Mouse (Mus musculus): ENCODE data around the gene Pcnx.
A peak's percentile ranks its signal among the peaks of the same experiment; 100 is the strongest.

Gene Pcnx

DNA sequence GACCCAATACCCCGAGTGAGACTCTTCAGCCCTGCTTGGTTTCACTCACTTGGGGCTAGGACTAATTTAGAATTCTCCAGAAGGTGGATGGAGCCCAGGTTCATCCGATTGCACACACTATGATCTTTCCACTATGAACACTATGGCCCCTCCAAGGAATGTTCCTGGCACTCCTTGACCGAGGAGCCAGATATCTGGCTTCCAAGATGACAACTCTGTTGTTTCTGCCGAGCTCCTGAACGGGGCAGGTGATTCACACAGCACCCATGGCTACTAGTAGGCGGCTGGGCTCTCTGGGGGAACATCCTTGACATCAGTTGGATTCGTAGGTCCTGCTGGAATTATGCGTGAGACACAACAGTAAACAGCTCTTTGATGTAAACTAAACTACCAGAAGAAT lies 4.8 kb upstream of the Pcnx start:
- no peak for DNase-seq (ENCODE audit: low spot score)

DNA sequence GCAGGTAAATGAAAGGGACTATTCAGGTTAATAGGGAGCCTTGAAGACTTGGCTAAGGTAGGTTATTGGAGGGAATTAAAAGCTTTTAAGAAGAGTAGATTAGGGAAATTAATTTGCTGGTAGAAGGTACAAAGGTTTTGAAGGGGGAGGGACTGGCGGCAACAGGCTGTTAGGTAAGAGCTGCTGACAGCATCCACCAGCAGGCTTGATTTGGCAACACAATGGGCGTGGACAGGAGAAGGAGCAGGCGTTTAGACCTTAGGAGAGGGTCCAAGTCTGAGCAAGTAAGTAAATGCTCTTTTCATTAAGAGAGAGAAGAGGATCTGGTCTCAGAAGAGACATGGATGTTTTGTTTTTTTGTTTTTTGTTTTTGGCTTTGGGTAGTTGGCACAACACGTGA lies 3.1 kb upstream of the Pcnx start:
- DNase-seq (ENCODE audit: low spot score), result no peak

DNA sequence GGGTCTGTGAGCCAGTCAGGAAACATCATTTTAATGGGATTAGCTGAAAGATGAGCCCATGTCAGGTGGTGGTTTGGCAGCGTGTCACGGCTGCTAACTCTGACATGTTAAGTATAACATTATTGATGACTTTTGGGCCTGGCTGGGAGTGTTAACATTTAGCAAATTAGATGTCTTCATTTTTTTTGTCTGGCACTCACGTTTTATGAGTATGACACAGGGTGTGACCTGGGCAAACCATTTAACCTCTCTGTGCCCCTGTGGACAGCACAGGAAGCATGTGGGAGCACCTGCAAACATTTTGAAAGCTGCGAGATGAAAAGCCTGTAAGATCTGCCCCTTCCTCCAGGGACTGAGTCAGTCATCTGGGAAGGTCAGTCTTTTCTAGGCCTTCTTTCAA lies 2.6 kb upstream of the Pcnx start:
- no peak for DNase-seq (ENCODE audit: low spot score)

DNA sequence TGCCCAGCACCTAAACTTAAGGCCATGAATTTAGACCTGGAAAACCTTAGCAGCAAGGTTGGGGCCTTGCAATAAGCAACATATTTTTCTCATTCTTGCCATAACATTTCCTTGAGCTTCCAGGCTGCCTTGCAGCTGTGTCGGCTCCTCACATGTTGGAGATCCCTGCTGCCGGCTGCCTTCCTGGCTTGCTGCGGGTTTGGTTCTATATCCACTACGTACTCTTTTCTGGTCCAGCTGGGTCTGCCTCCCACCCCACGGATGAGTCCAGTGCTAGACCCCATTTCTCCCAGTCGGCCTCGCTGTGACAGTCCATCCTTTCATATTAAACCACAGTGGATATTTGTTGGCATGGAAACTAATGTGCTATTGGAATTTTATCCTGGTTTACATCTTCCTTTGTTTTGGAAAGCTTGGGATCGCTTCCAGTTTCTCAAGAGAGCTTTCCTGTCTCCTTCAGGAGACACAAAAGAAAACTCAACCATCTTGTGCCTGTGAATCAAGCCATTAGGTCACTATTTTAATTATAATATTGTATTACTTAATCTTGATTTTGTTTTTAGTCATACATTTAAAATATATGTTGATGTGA lies 1.7 kb upstream of the Pcnx start:
- no peak for DNase-seq (ENCODE audit: low spot score)

DNA sequence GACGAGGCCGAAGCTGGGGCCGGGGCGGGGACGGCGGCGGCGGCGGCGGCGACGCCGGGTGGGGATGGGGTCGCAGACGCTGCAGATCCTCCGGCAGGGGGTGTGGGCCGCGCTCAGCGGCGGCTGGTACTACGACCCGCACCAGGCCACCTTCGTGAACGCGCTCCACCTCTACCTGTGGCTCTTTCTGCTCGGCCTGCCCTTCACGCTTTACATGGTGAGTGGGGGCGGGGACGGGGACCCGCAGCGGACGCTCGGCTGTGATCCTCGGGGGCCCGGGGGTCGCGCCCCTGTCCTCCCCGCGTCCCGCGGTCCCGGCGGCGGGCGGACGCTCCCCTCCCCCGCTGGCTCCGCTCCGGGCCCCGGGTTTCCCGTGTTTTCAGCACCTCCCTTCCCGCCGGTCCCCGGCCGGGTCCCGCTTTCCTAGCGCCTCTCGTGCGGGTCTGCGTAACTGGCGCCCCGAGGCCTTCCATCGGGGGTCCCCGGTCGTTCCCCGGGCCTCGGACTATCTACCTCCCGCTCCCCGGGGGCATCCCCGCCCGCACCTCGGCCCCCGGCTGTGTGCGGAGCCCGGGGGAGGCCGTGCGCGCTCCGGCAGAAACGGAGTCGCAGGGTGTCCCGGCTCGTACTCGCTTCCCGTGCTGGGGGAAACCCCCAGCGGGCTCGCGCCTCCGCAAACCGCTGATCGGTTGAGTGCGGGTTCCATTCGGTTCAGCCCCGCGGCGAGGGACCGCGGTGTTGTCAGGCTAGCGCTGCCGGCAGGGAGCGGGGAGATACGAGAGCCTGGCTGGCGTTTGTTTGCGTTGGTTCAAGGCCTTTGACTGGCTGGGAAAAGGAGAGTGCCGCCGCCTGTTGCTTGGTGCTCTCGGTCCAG lies 722 bp downstream of the Pcnx start:
- DNase-seq (ENCODE audit: low spot score), result peak; percentile 13

DNA sequence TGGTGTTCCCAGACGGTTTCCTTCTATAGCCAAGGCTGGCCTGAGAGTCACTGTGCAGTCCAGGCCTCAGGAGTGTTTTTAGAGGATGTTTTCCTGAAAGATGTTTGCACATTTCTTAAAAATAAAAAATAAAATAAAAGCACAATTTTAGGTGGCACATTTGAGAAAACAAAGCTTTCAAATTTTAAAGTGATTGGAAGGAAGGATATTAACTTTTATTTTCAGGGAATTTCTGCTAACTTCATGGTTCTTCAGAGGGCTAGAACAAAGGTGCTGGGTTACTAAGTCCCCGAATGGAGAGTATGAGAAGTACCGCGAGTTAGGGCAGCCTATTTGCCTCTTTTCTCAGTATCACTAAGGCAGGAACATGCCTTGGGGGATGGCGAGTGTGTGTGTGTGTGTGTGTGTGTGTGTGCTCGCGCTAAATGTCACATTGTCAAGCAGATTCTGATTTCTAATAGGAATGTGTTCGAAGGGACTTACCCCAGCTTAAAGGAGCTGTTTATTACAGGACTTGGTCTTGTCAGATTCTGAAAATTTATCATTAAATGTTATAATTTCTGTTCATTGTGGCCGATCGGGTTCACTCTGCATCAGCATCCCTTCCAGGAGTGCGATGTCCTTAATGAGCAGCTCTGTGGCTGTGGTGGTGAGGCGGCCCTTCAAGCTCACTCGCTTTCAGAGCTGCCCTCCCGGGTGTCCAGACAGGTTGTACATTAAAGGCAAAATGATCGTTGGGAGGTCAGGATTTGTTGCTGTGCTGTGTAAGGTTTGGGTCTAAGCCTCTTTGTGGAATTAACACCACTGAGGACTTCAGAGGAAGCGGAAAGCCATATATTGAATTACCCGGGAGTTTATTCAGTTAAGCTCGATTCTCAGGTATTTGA lies 1.6 kb downstream of the Pcnx start:
- no peak for DNase-seq (ENCODE audit: low spot score)

DNA sequence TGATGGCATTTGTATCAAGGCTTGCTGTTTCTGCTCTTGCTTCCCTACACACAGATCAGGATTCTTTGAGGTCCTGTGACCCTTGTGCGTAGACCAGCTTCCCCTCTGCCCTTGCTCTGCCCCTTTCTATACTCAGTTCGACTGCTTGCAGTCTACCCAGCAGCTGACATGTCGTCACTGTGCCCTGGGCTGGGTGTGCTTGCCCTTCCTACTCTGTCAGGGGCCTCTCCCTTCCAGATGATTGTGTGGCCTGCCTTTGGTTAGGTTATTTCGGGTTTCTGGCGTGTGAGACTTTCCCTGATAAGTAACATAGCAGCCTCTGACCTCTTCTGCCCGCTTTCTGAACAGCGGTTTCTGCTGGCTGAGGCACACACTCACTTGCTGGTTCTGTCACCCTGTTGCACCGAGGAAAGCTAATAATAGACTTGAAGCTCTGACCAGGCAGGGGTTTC lies 2.6 kb downstream of the Pcnx start:
- no peak for DNase-seq (ENCODE audit: low spot score)

DNA sequence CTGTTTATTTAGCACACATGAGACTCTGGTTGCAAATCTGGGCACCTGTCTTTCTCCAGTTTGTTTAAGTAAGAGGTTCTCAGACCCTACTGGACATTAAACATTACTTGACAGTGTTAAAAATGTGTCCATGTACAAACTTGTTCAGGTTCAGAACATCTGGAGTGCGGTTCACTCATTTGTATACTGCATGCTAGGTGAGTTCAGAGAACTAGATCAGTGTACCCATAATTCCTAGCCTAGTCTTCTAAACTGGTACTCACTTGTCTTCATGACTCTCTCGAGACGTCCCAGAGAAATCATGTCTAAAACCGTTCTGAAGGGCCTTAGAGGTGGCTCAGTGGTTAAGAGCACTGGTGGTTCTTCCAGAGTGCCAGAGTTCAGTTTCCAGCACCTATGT lies 4.1 kb downstream of the Pcnx start:
- no peak for DNase-seq (ENCODE audit: low spot score)

DNA sequence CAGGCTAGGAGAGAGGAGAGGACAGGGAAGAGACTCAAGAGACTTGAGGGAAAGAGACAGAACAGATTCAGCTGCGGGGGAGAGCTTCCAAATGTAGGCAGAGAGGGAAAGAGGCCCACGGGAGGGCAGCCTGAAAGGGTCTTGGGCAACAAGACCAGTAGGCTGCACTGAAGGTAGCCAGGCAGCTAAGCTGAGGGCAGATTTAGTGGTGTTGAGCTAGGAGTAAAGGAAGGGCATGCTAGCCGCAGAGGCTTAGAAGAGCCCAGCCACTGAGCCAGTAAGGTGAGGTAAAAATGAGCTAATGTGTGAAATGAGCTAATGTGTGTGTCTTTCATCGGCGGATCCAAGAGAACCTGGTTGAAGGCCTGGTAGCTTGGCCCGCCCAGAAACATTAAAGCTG lies 5.4 kb downstream of the Pcnx start:
- DNase-seq (ENCODE audit: low spot score), result no peak

DNA sequence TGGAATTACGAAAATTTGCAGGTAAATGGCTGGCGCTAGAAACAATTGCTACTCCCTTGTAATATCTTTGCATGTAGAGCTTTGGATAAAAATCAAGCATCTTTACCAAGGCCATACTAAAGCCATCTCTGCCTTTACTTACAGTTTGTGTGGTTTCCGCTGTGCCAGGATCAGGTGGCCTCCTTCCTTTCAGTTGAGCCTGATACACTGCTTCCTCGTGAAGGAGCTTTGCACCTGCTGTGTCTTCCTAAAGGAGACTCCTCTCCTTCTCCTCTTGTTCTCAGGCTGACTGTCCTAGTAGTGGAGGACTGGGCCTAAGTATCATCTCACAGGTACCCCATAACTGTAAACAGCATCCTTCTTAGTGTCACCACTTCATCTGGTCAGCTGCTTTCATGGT lies 7.5 kb downstream of the Pcnx start:
- no peak for DNase-seq (ENCODE audit: low spot score)

DNA sequence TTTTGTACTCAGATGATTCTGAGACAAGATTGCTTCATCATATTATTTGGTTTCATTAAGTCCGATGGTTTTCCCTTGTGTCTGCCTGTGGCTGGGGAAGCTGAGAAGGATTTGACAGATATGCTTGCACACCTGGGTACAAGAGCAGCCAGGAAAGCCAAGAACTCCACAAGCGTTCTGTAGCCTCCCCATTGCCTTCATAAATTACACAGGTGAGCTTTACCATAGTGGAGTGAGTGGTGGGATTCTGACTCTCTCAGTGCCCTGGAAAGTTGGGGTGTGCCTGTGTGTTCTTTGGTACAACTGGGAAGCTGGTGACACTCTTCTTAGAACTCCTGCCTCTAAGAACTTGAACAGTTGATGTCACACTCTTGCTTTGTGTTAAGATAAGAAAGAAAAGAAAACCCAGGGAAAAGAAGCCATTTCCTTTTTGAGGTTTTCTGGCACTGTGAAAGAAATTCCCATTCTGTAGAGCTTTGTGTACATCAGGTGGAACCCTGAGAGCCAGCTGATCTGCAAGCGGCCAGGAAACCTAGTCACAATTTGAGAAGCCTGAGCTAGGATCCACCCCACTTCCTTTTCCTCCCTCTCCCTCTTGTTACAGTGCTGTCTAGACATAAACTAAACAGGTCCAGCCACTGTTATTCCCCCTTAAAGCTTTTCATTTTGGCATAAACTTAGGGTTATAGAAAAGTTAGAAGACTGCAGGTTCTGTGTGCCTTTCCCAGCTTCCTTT lies 9.6 kb downstream of the Pcnx start:
- no peak for DNase-seq (ENCODE audit: low spot score)

DNA sequence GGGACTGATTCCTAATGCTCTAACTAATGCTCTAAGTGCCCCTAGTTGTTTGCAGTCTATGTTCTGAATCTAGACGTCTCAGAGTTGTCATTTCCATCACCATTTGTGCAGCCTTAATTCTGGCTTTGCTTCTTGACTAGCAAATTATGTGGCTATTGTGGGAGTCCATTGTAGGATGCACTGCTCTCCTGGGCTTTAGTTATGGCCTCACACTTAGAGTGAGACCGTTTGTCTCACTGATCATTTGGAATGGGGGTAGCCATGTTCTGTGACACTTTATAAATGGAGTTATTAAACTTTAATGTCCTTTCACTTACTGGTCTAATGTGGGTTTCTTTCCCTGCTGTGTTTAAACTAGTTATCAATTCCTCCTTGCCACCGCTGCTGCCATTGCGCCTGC lies 13.5 kb downstream of the Pcnx start:
- DNase-seq (ENCODE audit: low spot score), result no peak

DNA sequence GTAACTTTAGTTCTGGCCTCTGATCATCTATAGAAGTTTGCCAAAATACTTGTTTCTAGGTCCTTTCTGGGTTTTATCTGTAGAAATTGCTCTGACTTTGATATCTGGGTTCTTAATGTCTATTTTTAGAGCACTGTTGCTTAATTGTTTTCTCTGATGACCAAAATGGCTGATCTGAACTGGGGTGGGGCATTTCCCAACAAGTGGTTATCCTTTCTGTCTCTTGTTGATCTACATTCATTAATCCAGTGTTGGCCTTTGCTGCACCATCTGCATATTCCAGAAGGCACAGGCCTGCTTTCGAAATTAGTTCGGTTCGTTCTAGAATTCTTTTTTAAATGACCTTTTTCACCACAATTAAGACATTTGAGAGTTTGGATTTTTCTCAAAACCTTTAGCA lies 20.3 kb downstream of the Pcnx start:
- DNase-seq (ENCODE audit: low spot score), result no peak

DNA sequence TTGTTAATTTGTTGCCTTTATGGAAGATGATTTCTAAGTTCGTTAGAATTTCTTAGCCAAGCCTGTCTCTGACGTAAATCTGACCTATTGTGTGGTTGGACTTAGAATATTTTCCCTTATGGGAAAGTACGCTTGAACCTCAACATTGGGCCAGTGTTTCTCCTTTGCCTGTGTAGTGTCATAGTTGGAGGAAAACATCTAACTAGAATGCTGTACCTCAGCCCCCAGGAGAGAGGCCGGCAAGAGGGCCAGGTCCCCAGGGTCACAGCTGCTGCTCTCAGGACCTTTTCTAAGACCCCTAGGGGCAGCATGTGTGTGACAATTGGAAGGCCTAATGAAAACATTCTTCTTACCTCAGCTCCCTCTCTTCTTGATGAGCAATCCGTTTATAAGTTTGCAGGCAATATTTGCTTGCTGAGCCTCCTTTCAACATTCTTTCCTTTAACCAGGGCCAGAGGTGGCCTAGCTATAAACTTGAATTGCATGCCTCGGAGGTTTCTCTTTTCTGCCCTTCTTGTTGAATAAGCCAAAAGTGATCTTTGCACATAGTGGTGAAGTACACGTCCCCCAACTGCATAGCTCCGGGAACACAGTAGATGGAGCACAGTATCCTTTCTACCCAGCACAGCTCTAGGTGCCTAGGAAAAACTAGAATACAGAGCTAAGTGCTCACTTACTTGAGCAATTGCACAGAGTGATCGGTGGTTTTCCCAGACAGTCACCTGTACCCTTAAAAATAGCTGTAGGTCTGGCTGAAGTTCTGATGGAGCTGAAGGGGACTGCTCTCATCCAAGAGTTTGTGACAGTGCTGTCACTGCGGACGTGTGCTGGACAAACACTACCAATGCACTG lies 23.7 kb downstream of the Pcnx start:
- DNase-seq (ENCODE audit: low spot score), result no peak

DNA sequence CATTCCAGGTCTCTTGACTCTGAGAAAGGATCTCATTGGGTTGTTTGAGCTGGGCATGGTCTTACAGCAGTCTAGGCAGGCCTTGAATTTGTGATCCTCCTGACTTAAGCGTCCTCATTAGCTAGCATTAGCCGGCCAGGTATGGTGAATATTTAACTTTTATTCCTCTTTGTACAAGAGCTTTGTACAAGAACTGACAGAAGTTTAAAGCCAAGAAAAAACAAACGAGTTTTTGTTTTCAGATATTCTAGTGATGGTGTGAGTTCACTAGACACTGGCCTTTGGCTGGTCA lies 24.2 kb downstream of the Pcnx start:
- DNase-seq (ENCODE audit: low spot score), result no peak

DNA sequence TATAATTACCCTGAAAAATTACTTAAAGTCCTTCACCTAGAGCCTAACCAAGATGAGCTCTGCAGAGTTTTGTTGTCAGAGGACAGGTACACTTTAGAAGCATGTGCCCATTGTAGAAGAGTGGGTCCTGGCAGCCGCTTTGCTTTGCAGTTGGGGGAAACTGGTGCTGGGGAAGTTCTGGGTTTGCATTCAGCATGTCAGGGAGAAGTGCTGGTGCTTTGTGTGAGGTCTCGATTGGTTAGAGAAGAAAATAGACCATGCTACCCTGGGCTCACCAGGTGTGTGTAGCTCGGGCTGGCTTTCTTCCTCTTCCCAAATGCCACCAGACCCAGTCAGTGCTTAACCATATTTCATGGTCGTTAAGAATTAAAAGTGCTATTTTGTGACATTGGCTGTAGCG lies 25.2 kb downstream of the Pcnx start:
- no peak for DNase-seq (ENCODE audit: low spot score)

DNA sequence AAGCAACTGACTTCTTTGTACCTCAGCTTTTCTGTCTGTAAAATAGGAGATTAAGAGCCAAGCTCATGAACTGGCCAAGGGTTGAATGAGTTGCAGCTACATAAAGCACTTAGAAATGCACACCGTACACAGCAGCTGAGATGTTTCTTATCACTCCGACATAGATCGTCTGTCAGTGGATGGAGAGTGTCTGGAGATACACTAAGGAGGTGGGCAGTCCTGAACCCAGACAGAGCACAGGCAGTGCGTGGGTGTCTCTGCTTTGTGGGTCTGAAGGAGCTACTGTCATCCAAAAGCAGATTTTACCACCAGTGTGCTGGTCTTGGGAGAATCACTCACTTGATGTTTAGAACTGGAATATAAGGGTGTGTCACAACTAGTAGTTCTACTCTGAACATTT lies 26.2 kb downstream of the Pcnx start:
- DNase-seq (ENCODE audit: low spot score), result no peak

DNA sequence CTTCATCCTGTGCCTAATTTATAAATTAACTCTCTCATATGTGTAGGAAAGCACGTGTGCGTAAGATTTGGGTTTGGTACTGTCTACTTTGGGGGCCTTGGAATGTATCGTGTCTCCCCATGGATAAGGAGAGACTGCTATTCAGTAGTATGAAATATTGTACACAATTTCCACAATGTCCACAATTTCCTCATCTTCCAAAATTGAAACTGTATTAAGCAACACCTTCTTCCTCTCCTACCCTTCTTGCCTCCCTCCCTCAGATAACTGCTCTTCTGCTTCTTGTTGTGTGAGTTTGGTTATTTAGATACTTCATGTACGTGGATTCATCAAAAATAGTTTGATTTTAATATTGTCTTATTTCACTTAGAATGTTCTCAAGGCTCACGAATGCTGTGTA lies 29.1 kb downstream of the Pcnx start:
- no peak for DNase-seq (ENCODE audit: low spot score)

DNA sequence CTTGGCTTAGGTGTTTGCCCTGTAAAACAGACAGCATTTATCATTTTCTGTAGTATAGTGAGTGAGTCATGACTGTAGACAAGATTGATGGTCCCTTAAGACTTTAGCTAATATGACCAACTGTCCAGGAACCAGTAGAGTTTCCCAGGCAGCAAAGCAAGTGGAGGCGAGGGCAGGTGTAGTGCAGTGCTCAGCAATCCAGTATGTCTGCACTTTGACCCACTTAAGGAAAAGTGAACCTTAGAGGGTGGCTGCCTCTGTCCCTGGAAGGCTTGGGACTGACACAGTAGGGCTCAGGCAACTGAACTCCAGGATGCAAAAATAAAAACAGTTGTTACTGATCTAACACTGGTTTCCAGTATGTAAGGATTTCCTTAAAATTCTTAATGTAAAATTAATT lies 32.1 kb downstream of the Pcnx start:
- DNase-seq (ENCODE audit: low spot score), result no peak

DNA sequence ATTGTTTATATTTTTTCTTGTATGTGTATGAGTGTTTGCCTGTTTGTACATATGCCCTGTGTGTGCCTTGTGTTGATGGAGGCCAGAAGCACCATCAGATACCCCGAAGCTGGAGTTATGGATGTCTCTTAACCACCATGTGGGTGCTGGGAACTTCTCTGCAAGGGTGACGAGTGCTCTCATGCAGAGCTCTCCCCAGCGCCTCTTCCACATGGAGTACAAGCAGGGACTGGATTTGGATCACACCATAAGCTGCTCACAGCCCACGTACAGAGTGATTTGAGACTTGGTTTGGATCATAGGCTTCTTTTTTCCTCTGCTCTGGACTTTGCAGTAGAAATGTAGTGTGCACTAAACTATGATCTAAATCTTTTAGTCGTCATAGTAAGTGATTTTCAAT lies 34.5 kb downstream of the Pcnx start:
- DNase-seq (ENCODE audit: low spot score), result no peak

DNA sequence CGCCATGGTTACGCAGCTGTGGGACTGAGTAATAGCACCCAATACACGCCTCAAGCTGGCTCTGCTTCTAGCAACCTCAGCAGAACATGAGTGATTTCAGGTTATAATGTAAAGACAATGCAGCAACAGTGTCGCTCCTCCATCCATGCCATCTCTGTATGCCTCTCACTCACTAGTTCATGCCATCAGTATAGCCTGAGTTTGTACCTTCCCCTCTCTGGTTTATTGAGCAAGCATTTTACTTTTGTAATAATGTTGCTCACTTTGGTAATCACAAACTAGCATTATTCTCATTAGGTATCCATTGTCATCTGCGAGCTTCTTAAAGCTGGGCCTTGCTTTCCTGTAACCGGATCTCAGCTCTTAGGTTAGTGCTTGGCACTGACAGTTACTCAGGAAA lies 36.2 kb downstream of the Pcnx start:
- no peak for DNase-seq (ENCODE audit: low spot score)

DNA sequence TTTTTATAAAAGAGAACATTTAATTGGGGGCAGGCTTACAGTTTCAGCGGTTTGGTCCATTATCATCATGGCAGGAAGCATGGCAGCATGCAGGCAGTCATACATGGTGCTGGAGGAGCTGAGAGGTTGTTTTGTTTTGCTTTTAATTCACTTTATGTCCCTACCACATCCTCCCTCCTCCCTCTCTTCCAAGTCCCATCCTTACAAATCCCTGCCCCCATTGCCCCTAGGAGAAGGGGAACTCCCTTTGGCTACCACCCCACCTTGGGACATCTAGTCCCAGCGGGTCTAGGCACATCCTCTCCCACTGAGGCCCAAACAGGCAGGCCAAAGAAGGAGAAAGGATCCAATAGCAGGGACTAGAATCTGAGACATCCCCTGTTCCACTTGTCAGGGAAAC lies 44.6 kb downstream of the Pcnx start:
- no peak for DNase-seq (ENCODE audit: low spot score)

All from c-Kit-positive CD71-positive TER-119-positive erythroid progenitor cells, embryonic 14.5 days (primary cell).